Mouse (Mus musculus): ENCODE results near the gene Rfx8. TPM values are rescaled to one million over a fixed set of nuclear protein-coding genes. Genes with fewer than 3 reads are reported as not detected.

Rfx8 gene
- total and polyA plus RNA-seq, 3 experiments = not detected

DNA sequence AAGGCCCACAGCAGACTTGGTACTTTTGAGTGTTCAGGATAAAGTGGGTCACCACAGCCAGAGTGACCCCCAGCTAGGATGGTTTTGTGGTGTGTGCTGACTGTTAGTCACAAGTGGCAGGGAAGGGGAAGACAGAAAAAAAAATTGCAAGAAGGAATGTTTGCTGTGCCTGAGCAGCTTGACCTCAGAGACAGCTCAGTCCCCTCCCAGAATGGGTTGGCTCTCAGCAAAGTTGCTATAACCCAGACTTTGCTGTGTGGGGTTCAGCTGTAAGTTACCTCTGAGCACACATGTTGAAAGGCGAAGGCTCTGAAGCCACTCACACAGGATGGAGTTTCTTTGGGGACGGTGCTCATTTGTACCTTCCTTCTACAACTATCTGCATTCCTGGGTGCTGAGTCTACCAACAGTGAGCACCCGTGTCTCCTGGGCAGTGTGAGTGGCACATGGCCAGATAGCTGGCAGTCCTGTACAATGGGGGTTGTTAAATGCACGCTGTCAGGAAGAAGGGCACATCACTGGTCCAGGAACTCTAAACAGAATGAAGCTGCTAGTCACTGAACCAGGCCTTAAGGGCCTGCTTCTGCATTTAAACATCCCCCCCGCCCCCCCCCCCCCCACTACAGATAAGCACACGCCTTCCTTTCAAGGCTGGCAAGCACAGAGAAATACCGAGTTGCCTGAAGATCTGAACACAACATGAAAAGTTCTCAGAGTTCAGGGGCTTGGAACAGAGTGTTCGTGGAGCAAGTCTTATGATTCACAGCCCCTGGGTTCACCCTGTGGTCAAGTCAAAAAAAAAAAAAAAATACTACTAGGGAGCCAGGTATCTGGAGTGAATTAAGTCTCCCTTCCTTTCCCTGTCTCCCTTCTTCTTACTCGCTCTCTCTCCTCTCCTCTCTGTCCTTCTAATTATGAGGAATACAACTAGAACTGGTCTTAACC lies 38.7 kb upstream of the Rfx8 start:
- Histone ChIP-seq H3K9ac (ENCODE audit: insufficient read depth, low read depth) (no peak overlapping the region), H3K27ac (ENCODE audit: insufficient read depth, low read depth) (no peak overlapping the region), H3K36me3 (replicated peaks in 1 of 2; ENCODE audit: control insufficient read depth in 1 of 2, insufficient read depth in 1 of 2, low read length in 1 of 2) (no peaks in the 10 kb centered on the region), H3K9me3 (replicated peaks; ENCODE audit: low read length) (no peaks in the 10 kb centered on the region), H3K79me2 (replicated peaks; ENCODE audit: control insufficient read depth, extremely low read depth, insufficient read depth, poor library complexity, severe bottlenecking) (no peaks in the 10 kb centered on the region), H3K4me1 (ENCODE audit: control insufficient read depth in 1 of 2, insufficient read depth in 2 of 2) (0 out of 4 replicates have a peak, but pooled peaks cover 0 to 2% of the 10 kb centered on the region in 2 experiments), H3K4me2 (ENCODE audit: insufficient read depth, low read depth, poor library complexity, severe bottlenecking) (no peak overlapping the region), H3K4me3 (replicated peaks in 1 of 3; ENCODE audit: low read depth in 2 of 3, low read length in 2 of 3, poor library complexity in 1 of 3) (no peak overlapping the region), H3K27me3 (replicated peaks) (no peaks in the 10 kb centered on the region)
- DNase-seq (ENCODE audit: extremely low read depth) = no peak
- in situ Hi-C loops (cut with MboI; ENCODE audit: low pct_ligation_motif_present, low pct_unique_long_range_greater_than_20kb, low sequenced_read_pairs) = no loop called here
- TF ChIP-seq HCFC1 (IDR thresholded peaks at IDR 0.05; ENCODE audit: low read depth, low read length) = no peak
- TF ChIP-seq ETS1 (conservative IDR thresholded peaks at IDR 0.05; ENCODE audit: low read depth, low read length) = no peak
- TF ChIP-seq ZNF384 (IDR thresholded peaks at IDR 0.05; ENCODE audit: low read depth, low read length) = no peak
- no peak for TF ChIP-seq KAT2A (IDR thresholded peaks at IDR 0.05; ENCODE audit: insufficient replicate concordance, low read length)
- no peak for TF ChIP-seq MAX (IDR thresholded peaks at IDR 0.05; ENCODE audit: low read length)
- no peak for TF ChIP-seq CTCF (conservative IDR thresholded peaks at IDR 0.05 in 1 of 2, IDR thresholded peaks at IDR 0.05 in 1 of 2; ENCODE audit: low read depth in 2 of 2, low read length in 2 of 2)
- dilution Hi-C loops (cut with MboI; ENCODE audit: extremely low pct_ligation_motif_present, extremely low pct_unique_long_range_greater_than_20kb, low sequenced_read_pairs) = no loop called here

DNA sequence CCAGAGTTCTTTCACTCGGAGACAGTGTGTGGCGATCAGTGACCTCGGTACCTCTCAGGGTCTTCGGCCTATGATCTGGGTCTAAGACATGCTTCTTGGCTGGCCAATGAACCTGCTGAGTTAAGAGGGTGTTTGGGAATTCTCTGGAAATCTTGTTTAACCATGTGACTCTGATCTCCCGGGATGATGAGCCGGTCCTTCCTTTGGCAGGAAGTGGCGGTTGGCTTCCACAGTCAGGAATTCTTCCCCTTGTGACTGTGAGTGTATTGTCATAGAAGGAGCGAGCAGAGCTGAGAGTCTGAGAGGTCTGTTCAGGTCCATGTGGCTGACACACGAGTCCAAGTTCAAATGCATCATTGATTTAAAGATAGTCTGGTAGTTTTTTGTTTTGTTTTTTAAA lies 37.4 kb upstream of the Rfx8 start:
- Histone ChIP-seq H3K4me2 (ENCODE audit: insufficient read depth, low read depth, poor library complexity, severe bottlenecking) (no peak overlapping the region), H3K79me2 (replicated peaks; ENCODE audit: control insufficient read depth, extremely low read depth, insufficient read depth, poor library complexity, severe bottlenecking) (no peaks in the 10 kb centered on the region), H3K36me3 (replicated peaks in 1 of 2; ENCODE audit: control insufficient read depth in 1 of 2, insufficient read depth in 1 of 2, low read length in 1 of 2) (no peaks in the 10 kb centered on the region), H3K4me3 (replicated peaks in 1 of 3; ENCODE audit: low read depth in 2 of 3, low read length in 2 of 3, poor library complexity in 1 of 3) (no peak overlapping the region), H3K27me3 (replicated peaks) (no peaks in the 10 kb centered on the region), H3K4me1 (ENCODE audit: control insufficient read depth in 1 of 2, insufficient read depth in 2 of 2) (0 out of 4 replicates have a peak, but pooled peaks cover 0 to 2% of the 10 kb centered on the region in 2 experiments), H3K9me3 (replicated peaks; ENCODE audit: low read length) (no peaks in the 10 kb centered on the region), H3K9ac (ENCODE audit: insufficient read depth, low read depth) (no peak overlapping the region), H3K27ac (ENCODE audit: insufficient read depth, low read depth) (no peak overlapping the region)
- TF ChIP-seq ELF1 (IDR thresholded peaks at IDR 0.05; ENCODE audit: low read depth, low read length) (no peak), RCOR1 (conservative IDR thresholded peaks at IDR 0.05; ENCODE audit: low read depth, low read length) (no peak), BHLHE40 (IDR thresholded peaks at IDR 0.05; ENCODE audit: low read depth, low read length) (no peak), USF2 (conservative IDR thresholded peaks at IDR 0.05; ENCODE audit: low read depth, low read length) (no peak), RAD21 (IDR thresholded peaks at IDR 0.05; ENCODE audit: low read depth, low read length) (no peak), PAX5 (IDR thresholded peaks at IDR 0.05; ENCODE audit: low read length) (no peak), MEF2A (IDR thresholded peaks at IDR 0.05; ENCODE audit: borderline replicate concordance, low read depth, low read length) (no peak), E2F4 (IDR thresholded peaks at IDR 0.05; ENCODE audit: insufficient replicate concordance, low read depth, low read length) (no peak), NRF1 (IDR thresholded peaks at IDR 0.05; ENCODE audit: low read depth, low read length) (no peak), SIN3A (IDR thresholded peaks at IDR 0.05; ENCODE audit: low read length) (no peak), ZNF384 (IDR thresholded peaks at IDR 0.05; ENCODE audit: low read depth, low read length) (no peak), MYC (IDR thresholded peaks at IDR 0.05; ENCODE audit: low read depth, low read length) (no peak), JUN (IDR thresholded peaks at IDR 0.05; ENCODE audit: insufficient read depth, low read depth, low read length) (no peak)
- DNase-seq (ENCODE audit: extremely low read depth) = no peak
- in situ Hi-C loops (cut with MboI; ENCODE audit: low pct_ligation_motif_present, low pct_unique_long_range_greater_than_20kb, low sequenced_read_pairs) (no loop called here), dilution Hi-C loops (cut with MboI; ENCODE audit: extremely low pct_ligation_motif_present, extremely low pct_unique_long_range_greater_than_20kb, low sequenced_read_pairs) (no loop called here)
